ENCODE assay signal across 16 mouse cellular contexts in genomic region chr5:92692206-92693007, GRCm38 (mm10). TPM values are rescaled to one million over a fixed set of nuclear protein-coding genes. Genes with fewer than 3 reads are reported as not detected.
DNase-seq lines count a peak whose midpoint lies in the region; ATAC-seq lines count a peak whose summit lies in the region.
"Had no signal": no experiment of that assay in that cellular context is flagged by ENCODE, and none has a peak within 500 bp of the region (broad histone marks: within the 10 kb centered on the region; RNA-seq: fewer than 3 reads in every experiment).

No protein-coding gene starts in this region.

- H3K9me3 ChIP-seq in forebrain, embryonic 14.5 days (replicated peaks; ENCODE audit: control insufficient read depth, low read length) = no peaks in the 10 kb centered on the region
- H3K9me3 ChIP-seq in forebrain, embryonic 10.5 days = peaks cover 19% of the 10 kb centered on the region
- H3K9me3 ChIP-seq in kidney, embryonic 15.5 days (replicated peaks) = no peaks in the 10 kb centered on the region
- H3K9me3 ChIP-seq: hindbrain, embryonic 12.5 days; midbrain, embryonic 12.5 days; neural tube, embryonic 13.5 days had no signal

- peaks cover 3% of the 10 kb centered on the region; the same call in 1 of the 2 replicates for H3K4me1 ChIP-seq in forebrain, embryonic 14.5 days (ENCODE audit: control insufficient read depth, insufficient read depth, low read length)
- H3K4me1 ChIP-seq in forebrain, embryonic 10.5 days = peaks cover 27% of the 10 kb centered on the region
- H3K4me1 ChIP-seq in kidney, embryonic 15.5 days = peaks cover 4% of the 10 kb centered on the region; the same call in 1 of the 2 replicates
- H3K4me1 ChIP-seq: embryonic facial prominence, embryonic 10.5 days; hindbrain, embryonic 12.5 days; liver, embryonic 12.5 days had no signal

- peak; percentile 46 for DNase-seq in forebrain, embryonic 14.5 days (ENCODE audit: low spot score)
- no peak for DNase-seq in forebrain, embryonic 10.5 days (ENCODE audit: extremely low spot score, low spot score)
- DNase-seq in kidney, postnatal 10 days = peak; percentile 53
- peak; percentile 20 to 55 for DNase-seq in kidney, postnatal 25 days
- DNase-seq in mesoderm, embryonic 11.5 days (ENCODE audit: low read depth, low spot score) = peak; percentile 57
- no peak for DNase-seq in cerebellum, postnatal 4 days (ENCODE audit: low spot score in 2 of 2)
- DNase-seq in heart, postnatal 14 days = no peak
- DNase-seq: B cell, adult 2 months; cerebellum, adult 11-12 months; thymus, postnatal 14 days had no signal

- no peak overlapping the region for H3K4me3 ChIP-seq in forebrain, embryonic 14.5 days (ENCODE audit: low read depth, low read length)
- no peak overlapping the region for H3K4me3 ChIP-seq in forebrain, embryonic 10.5 days
- H3K4me3 ChIP-seq in kidney, embryonic 15.5 days (replicated peaks) = no peak overlapping the region
- H3K4me3 ChIP-seq: embryonic facial prominence, embryonic 10.5 days; hindbrain, embryonic 12.5 days; liver, embryonic 12.5 days; midbrain, embryonic 12.5 days; neural tube, embryonic 13.5 days had no signal

- ATAC-seq in forebrain, embryonic 14.5 days = 0 out of 2 replicates have a peak, but pooled peaks have one; percentile 36
- no peak for ATAC-seq in kidney, embryonic 15.5 days (replicated peaks; ENCODE audit: low FRiP score)
- ATAC-seq: liver, embryonic 12.5 days had no signal

- no peaks in the 10 kb centered on the region for H3K36me3 ChIP-seq in forebrain, embryonic 14.5 days (ENCODE audit: control insufficient read depth, insufficient read depth, low read length)
- H3K36me3 ChIP-seq in forebrain, embryonic 10.5 days (replicated peaks) = peaks cover 44% of the 10 kb centered on the region
- no peaks in the 10 kb centered on the region for H3K36me3 ChIP-seq in kidney, embryonic 15.5 days
- H3K36me3 ChIP-seq: hindbrain, embryonic 12.5 days; liver, embryonic 12.5 days; midbrain, embryonic 12.5 days; neural tube, embryonic 13.5 days had no signal

- intact Hi-C loops in heart, postnatal 14 days (cut with DNase I) = no loop called here

- WGBS in forebrain, embryonic 14.5 days = 82% methylated on average over 16 of the region's 16 CpGs
- 84% methylated on average over 16 of the region's 16 CpGs for WGBS in forebrain, embryonic 10.5 days
- WGBS in kidney, embryonic 15.5 days = 54% methylated on average over 16 of the region's 16 CpGs

- no peak overlapping the region for H3K4me2 ChIP-seq in forebrain, embryonic 14.5 days (ENCODE audit: low read length)
- H3K4me2 ChIP-seq in kidney, embryonic 15.5 days = no peak overlapping the region
- H3K4me2 ChIP-seq: hindbrain, embryonic 12.5 days; liver, embryonic 12.5 days; midbrain, embryonic 12.5 days; neural tube, embryonic 13.5 days had no signal

- no peaks in the 10 kb centered on the region for H3K27me3 ChIP-seq in forebrain, embryonic 14.5 days (replicated peaks; ENCODE audit: control insufficient read depth, insufficient read depth, low read length)
- H3K27me3 ChIP-seq in forebrain, embryonic 10.5 days (ENCODE audit: poor library complexity, severe bottlenecking) = no peaks in the 10 kb centered on the region
- H3K27me3 ChIP-seq in kidney, embryonic 15.5 days = no peaks in the 10 kb centered on the region
- H3K27me3 ChIP-seq: hindbrain, embryonic 12.5 days; liver, embryonic 12.5 days; midbrain, embryonic 12.5 days; neural tube, embryonic 13.5 days had no signal

- H3K9ac ChIP-seq in forebrain, embryonic 14.5 days (ENCODE audit: low read length) = no peak overlapping the region
- no peak overlapping the region for H3K9ac ChIP-seq in kidney, embryonic 15.5 days
- H3K9ac ChIP-seq: hindbrain, embryonic 12.5 days; liver, embryonic 12.5 days; midbrain, embryonic 12.5 days; neural tube, embryonic 13.5 days had no signal

- H3K27ac ChIP-seq in forebrain, embryonic 14.5 days (ENCODE audit: low read depth, low read length) = no peak overlapping the region
- no peak overlapping the region for H3K27ac ChIP-seq in forebrain, embryonic 10.5 days
- no peak overlapping the region for H3K27ac ChIP-seq in kidney, embryonic 15.5 days
- H3K27ac ChIP-seq: embryonic facial prominence, embryonic 10.5 days; hindbrain, embryonic 12.5 days; liver, embryonic 12.5 days; midbrain, embryonic 12.5 days; neural tube, embryonic 13.5 days had no signal

RNA-seq across cellular contexts. Expression of gene Shroom3, which starts 9.2 kb away (rescaled TPM):
- 1.6 and 2.0 TPM in 2 replicates for polyA plus RNA-seq in forebrain, embryonic 14.5 days (2014; fragmentation: Nextera tagmentation; extraction: Ambion mirVana)
- 8.1 and 9.1 TPM in 2 replicates for polyA plus RNA-seq in forebrain, embryonic 10.5 days (2016; fragmentation: Nextera tagmentation; extraction: Ambion mirVana)
- polyA plus RNA-seq in kidney, embryonic 15.5 days (2015; fragmentation: Nextera tagmentation; extraction: Ambion mirVana) = 7.9 and 8.1 TPM in 2 replicates
- 10 to 100 TPM; 33.4 to 37.7 TPM for total RNA-seq in heart, postnatal 14 days (2021)

RNA-seq across cellular contexts. Expression of gene Ccdc158, which starts 17.3 kb away (rescaled TPM):
- 0.37 and 0.58 TPM in 2 replicates for polyA plus RNA-seq in forebrain, embryonic 14.5 days (2014; fragmentation: Nextera tagmentation; extraction: Ambion mirVana)
- 0.86 and 1.4 TPM in 2 replicates for polyA plus RNA-seq in forebrain, embryonic 10.5 days (2016; fragmentation: Nextera tagmentation; extraction: Ambion mirVana)
- 0.94 and 0.97 TPM in 2 replicates for polyA plus RNA-seq in kidney, embryonic 15.5 days (2015; fragmentation: Nextera tagmentation; extraction: Ambion mirVana)
- total RNA-seq in heart, postnatal 14 days (2021) = not detected

Comparison
In these comparisons a context has a peak if more than half of its experiments do, and no peak if none do; other contexts are left out.
1. DNase-seq: peak in forebrain, embryonic 14.5 days (single experiment), kidney, postnatal 10 days (single experiment), kidney, postnatal 25 days (2 of 2) and mesoderm, embryonic 11.5 days (single experiment); none in forebrain, embryonic 10.5 days (single experiment), cerebellum, postnatal 4 days (0 of 2) and heart, postnatal 14 days (0 of 2).